Mouse (Mus musculus) heart, embryonic 10.5 days (tissue): Measurements from ENCODE around the gene Tapbpl. TPM values are rescaled to one million over a fixed set of nuclear protein-coding genes. Genes with fewer than 3 reads are reported as not detected.

Experiments used
- DNase-seq: peaks from one replicate; pipeline ENCODE4 v3.0.0-alpha.2; 2017; ENCODE audit warnings: low spot score
- H3K27ac ChIP-seq: fragments of 300-500 bp; sonication (generic); 2 replicates; pipeline ENCODE4 v1.5.1; 2016; ENCODE audit warnings: mild to moderate bottlenecking
- H3K27me3 ChIP-seq: fragments of 300-500 bp; sonication (generic); 2 replicates; pipeline ENCODE4 v1.6.1; 2016; ENCODE audit warnings: mild to moderate bottlenecking; ENCODE audit not compliant: poor library complexity, insufficient read depth, severe bottlenecking
- H3K36me3 ChIP-seq: fragments of 300-500 bp; sonication (generic); 2 replicates; pipeline ENCODE4 v1.6.1; 2016; ENCODE audit warnings: mild to moderate bottlenecking, moderate library complexity
- H3K4me1 ChIP-seq: fragments of 300-500 bp; sonication (generic); 2 replicates; pipeline ENCODE4 v1.6.1; 2016; ENCODE audit warnings: mild to moderate bottlenecking
- H3K4me3 ChIP-seq: fragments of 300-500 bp; sonication (generic); 2 replicates; pipeline ENCODE4 v1.5.1; 2016; ENCODE audit warnings: mild to moderate bottlenecking, moderate library complexity
- H3K9me3 ChIP-seq: fragments of 300-500 bp; sonication (generic); 2 replicates; pipeline ENCODE4 v1.6.1; 2016; ENCODE audit warnings: mild to moderate bottlenecking, moderate library complexity
- WGBS: fragments of 180-500 bp; shearing (Covaris S2); methylation state at CpG from one replicate; pipeline ENCODE4 v1.1.7; 2016; 5-methylcytosine and 5-hydroxymethylcytosine counted together
- polyA plus RNA-seq: library from polyadenylated mRNA; unstranded; fragments of >200 nt; fragmentation: Nextera tagmentation; extraction: Ambion mirVana; gene quantifications from 2 replicates; pipeline ENCODE4 v1.2.1, GENCODE M21; 2016

Tapbpl gene
- polyA plus RNA-seq, 1 experiment from 2014 or later = 3.1 TPM

DNA sequence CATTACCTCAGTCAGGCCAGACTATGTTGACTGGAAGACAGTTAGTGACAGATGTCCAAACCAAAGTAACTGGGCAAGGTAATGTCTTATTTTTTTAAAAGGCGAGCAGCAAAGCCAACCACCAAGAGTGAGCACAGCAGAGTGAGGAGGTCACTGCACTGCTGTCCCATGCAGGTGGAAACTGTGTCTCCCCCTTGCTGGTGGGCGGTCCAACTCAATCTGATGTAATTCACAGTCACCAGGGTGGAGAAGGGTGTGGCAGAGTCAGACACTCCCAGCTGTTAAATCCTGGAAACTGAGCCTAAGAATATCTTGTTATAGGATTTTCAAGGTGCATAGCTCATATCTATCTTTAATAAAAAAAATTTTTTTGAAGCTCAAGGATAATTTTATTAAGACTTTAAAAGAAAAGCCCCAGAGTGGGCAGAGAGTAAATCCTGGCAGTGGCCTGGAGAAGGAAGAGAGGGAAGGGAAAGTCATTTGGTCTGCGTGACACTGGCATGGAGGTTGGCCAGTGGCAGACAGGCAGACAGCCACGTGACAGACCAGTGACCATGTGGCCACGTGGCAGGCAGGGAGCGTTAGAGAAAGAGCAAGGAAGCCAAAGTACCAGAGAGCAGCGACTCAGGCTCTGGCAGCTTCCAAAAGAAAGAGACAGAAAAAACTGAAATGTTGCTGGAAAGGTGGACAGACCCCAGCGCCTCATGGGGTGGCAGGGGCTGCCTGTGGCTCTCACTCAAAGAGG is 24.7 kb upstream of the Tapbpl start:
- Histone ChIP-seq H3K36me3 (no peaks in the 10 kb centered on the region), H3K27me3 (no peaks in the 10 kb centered on the region), H3K9me3 (no peaks in the 10 kb centered on the region), H3K27ac (no peak overlapping the region), H3K4me1 (no peaks in the 10 kb centered on the region), H3K4me3 (no peak overlapping the region)
- WGBS = 71% methylated on average over 8 of the region's 8 CpGs
- no peak for DNase-seq

DNA sequence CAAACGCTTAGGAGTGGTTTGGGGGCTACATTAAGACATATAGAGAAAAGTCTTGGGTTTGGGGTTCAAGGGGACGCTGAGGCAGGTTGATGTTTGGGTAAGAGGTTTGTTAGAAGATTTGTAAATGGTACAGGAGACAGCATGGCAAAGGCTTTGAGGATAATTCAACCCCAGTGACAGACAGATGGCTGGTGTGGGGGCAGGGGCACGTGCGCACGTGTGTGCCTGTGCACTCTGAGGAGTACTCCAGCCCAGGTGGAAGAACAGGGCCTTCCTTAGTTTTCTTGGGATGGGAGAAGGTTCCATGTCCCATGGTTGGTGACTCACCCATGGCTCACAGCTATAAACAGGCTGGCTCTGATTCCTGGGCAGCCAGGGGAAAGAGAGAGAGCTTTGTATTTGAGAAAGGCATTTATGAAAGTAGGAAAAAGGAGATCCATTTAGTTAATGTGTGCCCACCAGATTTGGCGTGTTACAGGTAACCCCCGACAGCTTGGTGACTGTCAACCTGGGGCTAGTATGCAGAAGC is 23.9 kb upstream of the Tapbpl start:
- no peak for DNase-seq
- H3K4me1 ChIP-seq = no peaks in the 10 kb centered on the region
- no peak overlapping the region for H3K4me3 ChIP-seq
- no peaks in the 10 kb centered on the region for H3K9me3 ChIP-seq
- no peaks in the 10 kb centered on the region for H3K36me3 ChIP-seq
- no peak overlapping the region for H3K27ac ChIP-seq
- H3K27me3 ChIP-seq = no peaks in the 10 kb centered on the region
- WGBS = 83% methylated on average over 7 of the region's 7 CpGs

DNA sequence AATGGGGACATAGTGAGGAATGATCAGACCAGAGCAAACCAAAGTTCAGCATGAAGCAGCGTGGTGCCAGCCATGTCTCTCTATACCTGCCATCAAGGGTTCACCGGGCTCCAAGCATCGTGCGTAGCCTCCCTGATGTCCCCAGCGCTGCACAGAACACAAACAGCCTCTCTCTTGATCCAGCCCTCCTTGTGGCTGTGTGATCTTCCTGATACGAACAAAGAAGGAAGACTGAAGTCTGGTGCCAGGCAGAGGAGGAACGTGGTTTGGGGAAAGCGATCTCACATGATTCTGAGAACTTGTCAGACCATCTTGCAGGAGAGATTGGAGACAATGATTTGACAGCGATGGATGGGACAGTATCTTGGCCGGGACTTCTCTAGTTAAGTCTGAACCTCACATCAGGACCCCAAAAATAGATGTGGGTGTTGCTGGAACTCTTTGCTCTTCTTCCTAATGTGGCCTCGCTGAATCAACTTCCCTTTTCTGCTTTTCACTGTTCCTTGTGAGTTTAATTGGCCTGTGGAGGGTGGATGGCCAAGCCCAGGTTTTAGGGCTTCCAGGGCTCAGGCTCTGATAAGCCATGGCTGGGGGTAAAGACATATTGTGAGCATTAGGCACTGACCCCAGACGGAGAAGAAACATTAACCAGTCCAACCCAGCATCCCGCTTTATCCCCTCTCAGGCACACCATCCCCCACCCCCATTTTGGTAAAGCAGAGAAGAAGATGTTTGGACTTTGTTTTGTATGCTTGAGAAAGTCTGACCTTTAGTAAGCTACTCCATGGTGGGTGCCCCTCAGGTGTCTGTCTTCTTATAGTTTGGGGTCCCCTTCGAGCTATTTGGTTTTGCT is 22.4 kb upstream of the Tapbpl start:
- H3K27ac ChIP-seq = no peak overlapping the region
- H3K27me3 ChIP-seq = no peaks in the 10 kb centered on the region
- H3K9me3 ChIP-seq = no peaks in the 10 kb centered on the region
- 82% methylated on average over 14 of the region's 14 CpGs for WGBS
- H3K4me3 ChIP-seq = no peak overlapping the region
- H3K36me3 ChIP-seq = no peaks in the 10 kb centered on the region
- H3K4me1 ChIP-seq = no peaks in the 10 kb centered on the region
- DNase-seq = no peak

GRCm38 (mm10) chr6:125252711-125253110 is 21.1 kb upstream of the Tapbpl start:
- no peaks in the 10 kb centered on the region; the same call in 1 of the 2 replicates for H3K27me3 ChIP-seq
- no peaks in the 10 kb centered on the region for H3K4me1 ChIP-seq
- 89% methylated on average over 8 of the region's 8 CpGs for WGBS
- no peak overlapping the region for H3K27ac ChIP-seq
- H3K36me3 ChIP-seq = no peaks in the 10 kb centered on the region
- no peak overlapping the region for H3K4me3 ChIP-seq
- no peak for DNase-seq
- H3K9me3 ChIP-seq = no peaks in the 10 kb centered on the region

- 79% methylated on average over 3 of the region's 3 CpGs for WGBS
- no peak overlapping the region for H3K4me3 ChIP-seq
These were observed 20.6 kb upstream of the Tapbpl start for GRCm38 (mm10) chr6:125252285-125252684.

GRCm38 (mm10) chr6:125244551-125244950 is 12.9 kb upstream of the Tapbpl start:
- no peaks in the 10 kb centered on the region; the same call in 1 of the 2 replicates for H3K27me3 ChIP-seq
- WGBS = 39% methylated on average over 1 of the region's 1 CpGs
- H3K4me1 ChIP-seq = 0 out of 2 replicates have a peak, but pooled peaks cover 3% of the 10 kb centered on the region
- H3K9me3 ChIP-seq = no peaks in the 10 kb centered on the region
- DNase-seq = no peak
- H3K27ac ChIP-seq = no peak overlapping the region
- H3K4me3 ChIP-seq = no peak overlapping the region
- H3K36me3 ChIP-seq = no peaks in the 10 kb centered on the region

More at GRCm38 (mm10) chr6:125252285-125252684, 20.6 kb upstream of the Tapbpl start:
- DNase-seq = no peak
- no peaks in the 10 kb centered on the region for H3K9me3 ChIP-seq
- no peaks in the 10 kb centered on the region for H3K36me3 ChIP-seq
- no peaks in the 10 kb centered on the region for H3K4me1 ChIP-seq
- H3K27ac ChIP-seq = no peak overlapping the region
- H3K27me3 ChIP-seq = no peaks in the 10 kb centered on the region; the same call in 1 of the 2 replicates

- Histone ChIP-seq H3K27ac (no peak overlapping the region), H3K4me3 (no peak overlapping the region), H3K36me3 (no peaks in the 10 kb centered on the region), H3K27me3 (no peaks in the 10 kb centered on the region), H3K9me3 (no peaks in the 10 kb centered on the region), H3K4me1 (0 out of 2 replicates have a peak, but pooled peaks cover 9% of the 10 kb centered on the region)
- WGBS = 81% methylated on average over 8 of the region's 8 CpGs
- DNase-seq = no peak
These were observed 9.9 kb upstream of the Tapbpl start for GRCm38 (mm10) chr6:125241566-125241965.

- no peak for DNase-seq
- no peak overlapping the region for H3K4me3 ChIP-seq
- H3K36me3 ChIP-seq = no peaks in the 10 kb centered on the region
- H3K4me1 ChIP-seq = 0 out of 2 replicates have a peak, but pooled peaks cover 9% of the 10 kb centered on the region
- WGBS = 78% methylated on average over 5 of the region's 5 CpGs
- no peaks in the 10 kb centered on the region for H3K9me3 ChIP-seq
- no peaks in the 10 kb centered on the region for H3K27me3 ChIP-seq
- no peak overlapping the region for H3K27ac ChIP-seq
These were observed 9.0 kb upstream of the Tapbpl start for GRCm38 (mm10) chr6:125240617-125241016.

DNA sequence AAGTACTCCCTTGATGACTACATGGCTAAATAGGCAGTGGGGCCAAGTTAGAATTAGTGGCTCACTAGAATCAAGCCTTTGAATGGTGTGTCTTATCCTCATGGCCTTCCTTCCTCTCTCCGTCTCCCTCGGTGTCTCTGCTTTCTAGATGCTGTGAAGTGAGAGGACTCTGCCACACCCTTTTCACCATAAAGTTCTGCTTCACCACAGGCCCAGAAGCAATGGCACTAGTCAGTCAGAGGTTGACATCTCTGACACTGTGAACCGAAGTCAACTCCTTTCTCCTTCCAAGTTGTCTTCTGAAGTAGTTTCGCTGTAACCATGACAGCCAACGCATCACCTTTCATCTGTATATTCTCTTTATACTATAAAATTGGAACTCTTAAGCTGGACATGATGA is 7.9 kb upstream of the Tapbpl start:
- Histone ChIP-seq H3K4me1 (peaks cover 11% of the 10 kb centered on the region), H3K27me3 (no peaks in the 10 kb centered on the region), H3K4me3 (no peak overlapping the region), H3K9me3 (no peaks in the 10 kb centered on the region), H3K36me3 (no peaks in the 10 kb centered on the region), H3K27ac (no peak overlapping the region)
- WGBS = 90% methylated on average over 5 of the region's 5 CpGs
- DNase-seq = no peak

GRCm38 (mm10) chr6:125238396-125238795 is 6.7 kb upstream of the Tapbpl start:
- no peaks in the 10 kb centered on the region for H3K36me3 ChIP-seq
- H3K9me3 ChIP-seq = no peaks in the 10 kb centered on the region
- peaks cover 23% of the 10 kb centered on the region for H3K4me1 ChIP-seq
- 51% methylated on average over 6 of the region's 6 CpGs for WGBS
- DNase-seq = no peak
- no peaks in the 10 kb centered on the region for H3K27me3 ChIP-seq
- H3K27ac ChIP-seq = no peak overlapping the region
- no peak overlapping the region for H3K4me3 ChIP-seq

- Histone ChIP-seq H3K36me3 (no peaks in the 10 kb centered on the region), H3K27ac (no peak overlapping the region), H3K4me1 (peaks cover 30% of the 10 kb centered on the region), H3K9me3 (no peaks in the 10 kb centered on the region), H3K27me3 (no peaks in the 10 kb centered on the region), H3K4me3 (no peak overlapping the region)
- WGBS = 81% methylated on average over 4 of the region's 4 CpGs
- no peak for DNase-seq
These were observed 5.8 kb upstream of the Tapbpl start for GRCm38 (mm10) chr6:125237421-125237820.

- H3K9me3 ChIP-seq = no peaks in the 10 kb centered on the region
- H3K4me1 ChIP-seq = peaks cover 36% of the 10 kb centered on the region
- no peaks in the 10 kb centered on the region for H3K36me3 ChIP-seq
- no peak within 1 kb of the TSS for H3K4me3 ChIP-seq
- WGBS = 50% methylated on average over 6 of the region's 6 CpGs
- no peaks in the 10 kb centered on the region for H3K27me3 ChIP-seq
- no peak for DNase-seq
- no peak within 1 kb of the TSS for H3K27ac ChIP-seq
These were observed 5.1 kb upstream of the Tapbpl start, which contains the start of gene Cd27 for GRCm38 (mm10) chr6:125236782-125237181. Cd27 (minus strand) TSS chr6:125237010.

- Histone ChIP-seq H3K4me3 (no peak overlapping the region), H3K27ac (no peak overlapping the region), H3K27me3 (no peaks in the 10 kb centered on the region), H3K9me3 (no peaks in the 10 kb centered on the region), H3K36me3 (no peaks in the 10 kb centered on the region), H3K4me1 (peaks cover 41% of the 10 kb centered on the region)
- WGBS = 83% methylated on average over 6 of the region's 6 CpGs
- no peak for DNase-seq
These were observed 4.7 kb upstream of the Tapbpl start for GRCm38 (mm10) chr6:125236341-125236740.
